Comparison of ENCODE assay signal across 8 mouse cellular contexts in the genomic region with DNA sequence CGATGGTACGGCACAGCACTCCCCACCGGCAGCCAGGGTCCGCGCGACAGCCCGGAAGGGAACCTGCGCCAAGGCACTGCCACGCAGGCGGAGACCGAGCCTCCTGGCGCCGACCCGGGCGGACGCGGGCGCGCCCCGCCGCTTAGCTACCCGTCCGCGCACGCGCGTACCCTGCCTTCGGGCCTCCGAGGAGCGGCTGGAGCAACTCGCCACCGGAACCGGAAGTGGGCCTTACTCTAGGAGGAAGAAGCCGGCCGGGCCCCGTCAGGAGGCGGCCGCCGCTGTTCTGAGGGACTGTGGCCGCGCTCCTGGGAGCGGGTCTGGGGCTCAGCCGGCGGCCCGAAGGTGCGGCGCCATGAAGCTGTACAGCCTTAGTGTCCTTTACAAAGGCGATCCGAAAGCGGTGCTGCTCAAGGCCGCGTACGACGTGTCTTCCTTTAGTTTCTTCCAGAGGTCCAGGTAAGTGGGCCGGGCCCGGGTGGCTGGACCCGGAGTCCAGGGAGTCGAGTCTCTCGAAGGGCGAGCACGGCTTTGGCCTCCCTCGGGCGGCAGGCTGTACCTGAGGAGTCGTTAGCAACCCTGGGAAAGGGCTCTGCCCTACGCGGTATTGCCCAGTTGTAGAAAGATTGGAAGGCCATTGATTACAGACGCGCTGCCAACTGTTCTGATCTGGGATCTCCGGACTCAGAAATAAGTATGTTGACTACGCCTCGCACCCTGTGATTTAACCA. TPM values are rescaled to one million over a fixed set of nuclear protein-coding genes. Genes with fewer than 3 reads are reported as not detected.
DNase-seq lines count a peak whose midpoint lies in the region; ATAC-seq lines count a peak whose summit lies in the region.

A gene (plus strand): TSS at position 148 of the 731 bp plus-strand sequence.

- intact Hi-C loops in gastrocnemius, postnatal 14 days (cut with DNase I; ENCODE audit: low total_unique reads): no loop called here
- intact Hi-C loops in left cerebral cortex, postnatal 10 days (cut with DNase I): loop anchor here (5.0 kb wide), 1 partner anchor 78 kb away; a partner anchor contains a TSS

- ATAC-seq in inflammation-experienced regulatory T-cells, adult 6 months: peak; percentile 75
- ATAC-seq in megakaryocyte-erythroid progenitor cell, adult 5-6 weeks (replicated peaks; ENCODE audit: low FRiP score, low TSS enrichment, poor library complexity, severe bottlenecking): peak; percentile 89

- peak; percentile 97 to 98 for DNase-seq in adrenal gland, adult (ENCODE audit: inconsistent age in 2 of 2, low spot score in 1 of 2)
- DNase-seq in embryo, embryonic 10.5 days (ENCODE audit: low spot score): peak; percentile 99
- DNase-seq in gastrocnemius, postnatal 14 days: peak; percentile 99
- peak; percentile 92 to 98 for DNase-seq in left cerebral cortex, postnatal 10 days (ENCODE audit: extremely low spot score in 1 of 2, low spot score in 2 of 2)
- peak; percentile 96 for DNase-seq in right cerebral cortex, postnatal 25 days
- DNase-seq in urinary bladder, postnatal 4 days (ENCODE audit: low spot score in 2 of 2): peak; percentile 95 to 97

RNA-seq across cellular contexts. Expression of the gene that starts here (rescaled TPM):
- total RNA-seq in gastrocnemius, postnatal 14 days (2021): 10 to 100 TPM; 36.2 to 38.8 TPM
- polyA plus RNA-seq in inflammation-experienced regulatory T-cells, adult 6 months (2017; shearing (Covaris generic)): 10 to 100 TPM; 26.3 to 31.4 (median 27.1) TPM
- 100 to 1,000 TPM; 130 to 133 TPM for total RNA-seq in left cerebral cortex, postnatal 10 days (2021)
- total RNA-seq in megakaryocyte-erythroid progenitor cell, adult 5-6 weeks (2014; fragmentation: Nextera tagmentation): 31.2 and 37.7 TPM in 2 replicates
- total RNA-seq in megakaryocyte-erythroid progenitor cell, adult 5-6 weeks (2017): 42.3 and 43.6 TPM in 2 replicates

Comparison
In these comparisons a context has a peak if more than half of its experiments do, and no peak if none do; other contexts are left out.
1. Peak in every context shown above with its lines: DNase-seq and ATAC-seq.